Mouse (Mus musculus) cerebellum, adult 2 months (tissue): ENCODE measurements at regions not wholly inside any gene's neighbourhood (a gene's known extent, or its start where the extent isn't known, plus 50 kb on each side); places are given as distances from the start of the nearest gene placed in this dataset.

ENCODE experiments used
- DNase-seq, 2 experiments: peaks; one replicate each; pipeline ENCODE4 v3.0.0; 2021
- H3K27ac ChIP-seq: fragments of 200-500 bp; 2 replicates; pipeline ENCODE4 v1.5.1; 2012; ENCODE audit warnings: low read length, control low read depth, inconsistent platforms; ENCODE audit not compliant: insufficient read depth
- H3K27me3 ChIP-seq: fragments of 200-500 bp; 2 replicates; pipeline ENCODE4 v1.6.1; 2012; ENCODE audit warnings: inconsistent platforms, mild to moderate bottlenecking, low read length, moderate library complexity; ENCODE audit not compliant: control insufficient read depth, insufficient read depth
- H3K4me1 ChIP-seq: fragments of 200-500 bp; 2 replicates; pipeline ENCODE4 v1.6.1; 2011; ENCODE audit warnings: low read length; ENCODE audit not compliant: control insufficient read depth, insufficient read depth
- H3K4me3 ChIP-seq: fragments of 200-500 bp; replicated peaks from 2 replicates; pipeline ENCODE3; 2011; ENCODE audit warnings: mild to moderate bottlenecking, low read depth, low read length, control low read depth; ENCODE audit not compliant: insufficient read depth
- CTCF ChIP-seq: fragments of 200-500 bp; IDR thresholded peaks from 2 replicates; pipeline ENCODE4 v1.5.1; 2011; ENCODE audit warnings: low read depth, mild to moderate bottlenecking, control low read depth, low read length, moderate library complexity, borderline replicate concordance; ENCODE audit not compliant: insufficient read depth
- POLR2A ChIP-seq: fragments of 200-500 bp; IDR thresholded peaks from 2 replicates; pipeline ENCODE4 v1.6.1; 2011; ENCODE audit warnings: low read length, control low read depth, borderline replicate concordance; ENCODE audit not compliant: insufficient read depth
- WGBS: fragments of 180-500 bp; shearing (Covaris S2); methylation state at CpG from one replicate; pipeline ENCODE4 v1.1.7; 2018; 5-methylcytosine and 5-hydroxymethylcytosine counted together

DNA sequence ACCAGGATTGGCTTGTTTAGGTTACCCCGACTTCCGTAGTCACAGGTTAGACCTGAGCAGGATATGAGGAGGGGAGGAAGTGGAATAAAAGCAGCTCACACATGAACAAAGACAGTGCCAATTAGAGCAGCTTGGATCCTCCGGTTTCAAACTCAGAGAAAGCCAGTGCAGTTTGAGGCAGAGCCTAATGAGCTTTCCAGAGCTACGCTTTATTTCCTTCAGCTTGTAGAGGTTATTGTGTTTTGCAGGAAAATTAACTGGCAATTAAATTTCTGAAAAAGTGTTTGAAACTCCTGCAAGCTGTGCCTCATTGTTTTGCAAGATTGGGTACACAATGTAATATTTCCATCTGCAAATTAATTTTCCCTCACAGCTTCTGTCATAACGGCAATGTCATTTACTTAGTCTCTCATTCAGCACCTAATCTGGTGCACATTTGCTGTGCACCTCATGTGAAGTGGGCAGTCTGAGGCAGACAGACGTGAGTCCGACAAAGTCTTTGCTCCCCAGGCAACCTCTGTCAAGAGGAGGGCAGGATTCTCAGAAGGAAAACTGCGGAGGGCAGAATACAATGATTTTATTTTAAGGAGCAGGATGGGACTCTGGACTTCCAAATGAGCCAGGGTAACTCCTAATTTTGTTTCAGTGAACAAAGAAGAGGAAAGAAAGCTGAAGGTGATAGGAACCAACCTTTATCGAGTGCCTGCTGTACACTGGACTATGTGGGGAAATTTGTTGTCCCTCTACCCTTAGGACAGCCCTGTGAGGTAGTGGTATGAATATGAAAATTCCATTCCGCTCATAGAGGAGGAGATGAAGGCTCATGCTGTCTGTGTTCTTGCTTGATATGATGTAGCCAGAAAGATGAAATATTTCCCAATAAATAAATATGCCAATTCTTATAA lies 217.6 kb upstream of the Nlrp1b start:
- Histone ChIP-seq H3K4me3 (no peak overlapping the region), H3K27ac (no peak overlapping the region; the same call in 1 of the 2 replicates), H3K4me1 (no peaks in the 10 kb centered on the region), H3K27me3 (no peaks in the 10 kb centered on the region)
- DNase-seq: no peak
- WGBS: 62% methylated on average over 10 of the region's 10 CpGs
- TF ChIP-seq CTCF (no peak), POLR2A (no peak)

DNA sequence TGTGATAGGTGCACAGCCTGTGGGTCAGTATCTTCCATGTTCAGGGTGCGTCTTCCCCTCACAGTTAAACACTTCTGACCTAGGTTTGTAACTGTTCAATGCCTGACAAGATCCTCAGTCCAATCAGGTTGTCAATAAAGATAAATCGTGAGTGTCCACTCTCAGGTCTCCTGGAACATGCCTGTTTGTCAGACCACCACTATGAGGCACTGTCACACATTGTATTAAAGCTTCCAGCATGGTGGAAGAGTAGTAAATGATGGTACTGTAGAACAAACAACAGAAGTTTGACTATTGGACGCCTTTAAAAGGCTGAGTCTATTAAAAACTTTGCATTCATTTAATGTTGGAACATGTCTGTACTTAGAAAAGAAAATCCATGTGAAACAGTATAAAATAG lies 249.6 kb upstream of the Nlrp1b start:
- no peak overlapping the region for H3K27ac ChIP-seq
- H3K27me3 ChIP-seq: no peaks in the 10 kb centered on the region
- no peak for DNase-seq
- H3K4me1 ChIP-seq: no peaks in the 10 kb centered on the region
- 77% methylated on average over 3 of the region's 3 CpGs for WGBS
- no peak overlapping the region for H3K4me3 ChIP-seq
- TF ChIP-seq POLR2A (no peak), CTCF (peak; percentile 32; the same call in 1 of the 2 replicates)

DNA sequence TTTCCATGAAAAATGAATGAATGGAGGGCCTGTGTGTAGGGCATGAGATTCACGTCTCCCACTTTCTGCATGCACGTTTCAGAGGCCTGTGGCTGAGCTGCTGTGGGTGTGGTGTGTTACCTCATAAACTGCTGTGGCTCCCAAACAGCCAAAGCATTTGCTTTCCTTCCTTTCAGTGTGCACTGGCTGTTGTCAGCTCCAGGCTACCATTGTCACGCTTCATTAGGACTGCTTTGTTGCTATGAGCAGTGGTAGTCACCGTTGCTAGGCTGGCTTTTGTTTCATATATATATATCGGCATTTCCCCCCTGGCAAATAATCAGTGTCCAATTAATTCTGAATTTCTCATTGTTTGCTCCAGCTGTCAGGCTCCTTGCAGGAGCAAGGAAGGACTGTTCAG lies 251.9 kb upstream of the Wscd1 start:
- no peak for DNase-seq
- WGBS: 27% methylated on average over 5 of the region's 5 CpGs
- Histone ChIP-seq H3K27ac (no peak overlapping the region), H3K4me1 (no peaks in the 10 kb centered on the region), H3K4me3 (no peak overlapping the region), H3K27me3 (no peaks in the 10 kb centered on the region)
- TF ChIP-seq POLR2A (no peak), CTCF (no peak)

DNA sequence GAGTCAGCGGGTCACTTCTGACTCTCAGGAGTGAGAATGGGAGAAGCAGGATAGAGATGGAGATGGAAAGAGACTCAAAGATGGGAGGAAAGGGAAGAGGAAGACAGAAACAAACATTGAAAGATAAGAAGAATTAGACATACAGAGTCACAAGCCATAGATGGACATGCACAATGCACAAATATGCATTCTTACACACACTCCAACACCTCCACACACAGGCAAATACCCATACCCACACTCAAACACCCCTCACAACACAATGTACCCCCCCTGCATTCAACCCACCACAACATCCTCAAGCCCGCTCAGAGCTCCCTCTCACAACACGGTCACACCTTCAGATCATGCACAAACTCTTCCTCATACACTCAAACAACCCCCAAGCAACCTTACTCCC lies 251.4 kb upstream of the Wscd1 start:
- no peaks in the 10 kb centered on the region for H3K4me1 ChIP-seq
- WGBS: 64% methylated on average over 3 of the region's 3 CpGs
- TF ChIP-seq POLR2A: no peak
- no peak for TF ChIP-seq CTCF
- H3K27me3 ChIP-seq: no peaks in the 10 kb centered on the region
- H3K4me3 ChIP-seq: no peak overlapping the region
- H3K27ac ChIP-seq: no peak overlapping the region
- DNase-seq: no peak

DNA sequence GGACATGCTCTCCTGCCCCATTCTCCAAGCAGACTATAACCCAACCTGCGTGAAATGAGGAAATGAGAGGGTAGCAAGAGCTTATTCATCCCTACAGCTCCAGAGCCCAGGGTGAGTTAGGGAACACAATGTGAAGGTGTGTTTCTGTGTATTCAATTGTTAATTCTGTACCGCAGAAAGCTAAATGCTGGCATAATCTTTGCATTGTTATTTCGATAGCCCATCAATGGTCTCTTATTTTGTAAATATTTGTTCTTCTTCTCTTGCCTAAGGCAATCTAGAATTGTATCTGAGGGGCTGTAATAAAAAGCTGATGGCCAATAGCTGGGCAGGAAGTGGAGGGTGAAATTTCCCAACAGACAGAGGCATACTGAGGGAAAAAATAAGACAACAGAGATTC lies 247.6 kb upstream of the Wscd1 start:
- TF ChIP-seq POLR2A (no peak), CTCF (no peak)
- 84% methylated on average over 3 of the region's 3 CpGs for WGBS
- H3K4me3 ChIP-seq: no peak overlapping the region
- no peak overlapping the region for H3K27ac ChIP-seq
- no peaks in the 10 kb centered on the region for H3K4me1 ChIP-seq
- H3K27me3 ChIP-seq: no peaks in the 10 kb centered on the region
- DNase-seq: no peak

- 62% methylated on average over 15 of the region's 15 CpGs for WGBS
- Histone ChIP-seq H3K4me3 (no peak overlapping the region), H3K27me3 (no peaks in the 10 kb centered on the region), H3K4me1 (peaks cover 5% of the 10 kb centered on the region; the same call in 1 of the 2 replicates), H3K27ac (no peak overlapping the region)
- DNase-seq: no peak
- TF ChIP-seq CTCF: no peak
- no peak for TF ChIP-seq POLR2A
These were observed 237.3 kb upstream of the Wscd1 start for GRCm38 (mm10) chr11:71512271-71513066.

DNA sequence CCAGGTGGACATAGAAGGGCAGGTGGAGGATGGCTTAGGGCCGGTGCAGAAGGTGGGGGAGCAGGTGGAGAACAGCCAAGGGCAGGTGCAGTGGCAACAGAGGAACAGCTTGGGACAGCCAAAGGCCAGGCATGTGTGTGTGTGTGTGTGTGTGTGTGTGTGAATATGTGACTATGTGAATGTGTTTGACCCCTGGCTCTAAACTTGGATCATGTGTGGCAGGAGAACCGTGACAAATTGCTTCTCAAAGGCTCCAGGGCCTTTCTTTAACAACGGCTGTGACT lies 236.7 kb upstream of the Wscd1 start:
- WGBS: 30% methylated on average over 3 of the region's 3 CpGs
- Histone ChIP-seq H3K4me3 (no peak overlapping the region), H3K27ac (no peak overlapping the region), H3K27me3 (no peaks in the 10 kb centered on the region), H3K4me1 (peaks cover 5% of the 10 kb centered on the region; the same call in 1 of the 2 replicates)
- TF ChIP-seq POLR2A (no peak), CTCF (no peak)
- peak; percentile 20 to 38 for DNase-seq
